Mouse (Mus musculus): ENCODE measurements around the gene Tfcp2. TPM values are rescaled to one million over a fixed set of nuclear protein-coding genes. Genes with fewer than 3 reads are reported as not detected.

Tfcp2 gene
- polyA plus RNA-seq, 1 experiment from 2014 or later, result 40.3 TPM

DNA sequence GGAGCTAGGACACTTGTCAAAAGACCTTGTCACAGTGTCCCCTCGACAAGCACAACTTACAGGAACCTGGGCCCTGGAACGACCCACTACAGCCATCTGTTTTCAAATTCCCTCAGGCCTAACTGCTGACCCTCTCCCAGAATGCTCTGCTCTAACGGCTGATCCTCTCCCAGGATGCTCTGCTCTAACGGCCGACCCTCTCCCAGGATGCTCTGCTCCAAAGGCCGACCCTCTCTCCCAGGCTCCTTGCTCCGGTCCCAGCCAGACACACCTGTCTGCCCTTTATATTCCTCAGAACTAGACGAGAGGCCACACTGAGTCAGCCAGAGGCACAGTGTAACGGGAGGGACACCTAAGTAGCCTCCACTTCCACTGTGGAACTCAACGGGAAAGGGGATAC is 28.3 kb upstream of the Tfcp2 start:
- Histone ChIP-seq H3K4me1 (replicated peaks) (no peaks in the 10 kb centered on the region), H3K27ac (no peak overlapping the region), H3K9ac (no peak overlapping the region), H3K27me3 (no peaks in the 10 kb centered on the region), H3K4me2 (no peak overlapping the region), H3K36me3 (peaks cover 90% of the 10 kb centered on the region), H3K9me3 (no peaks in the 10 kb centered on the region), H3K4me3 (no peak overlapping the region)
- ATAC-seq (ENCODE audit: low FRiP score), result no peak
- 90% methylated on average over 10 of the region's 10 CpGs for WGBS

DNA sequence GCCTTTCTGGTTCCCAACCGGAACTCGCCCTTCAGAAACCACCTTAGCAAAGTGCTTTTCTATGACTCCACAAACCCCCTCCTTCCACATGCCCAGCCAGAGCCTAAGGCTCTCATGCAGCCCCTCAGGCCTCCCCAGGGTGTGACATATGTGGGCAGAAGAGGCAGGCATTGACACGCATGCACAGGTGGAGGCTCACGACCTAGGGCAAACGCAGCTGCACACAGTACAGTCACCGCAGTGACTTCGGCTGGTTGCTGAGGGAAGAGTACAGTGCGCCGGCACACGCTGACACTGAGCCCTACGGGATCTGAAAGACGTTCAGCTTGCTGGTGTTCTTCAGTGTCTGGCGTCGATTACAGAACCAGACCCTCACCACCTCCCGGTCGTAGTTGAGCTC is 26.2 kb upstream of the Tfcp2 start:
- Histone ChIP-seq H3K4me3 (no peak overlapping the region), H3K27ac (no peak overlapping the region), H3K27me3 (no peaks in the 10 kb centered on the region), H3K4me2 (no peak overlapping the region), H3K9ac (no peak overlapping the region), H3K4me1 (replicated peaks) (0 out of 2 replicates have a peak, but pooled peaks cover 9% of the 10 kb centered on the region), H3K36me3 (peaks cover 80% of the 10 kb centered on the region), H3K9me3 (no peaks in the 10 kb centered on the region)
- WGBS, result 89% methylated on average over 16 of the region's 16 CpGs
- ATAC-seq (ENCODE audit: low FRiP score), result no peak

DNA sequence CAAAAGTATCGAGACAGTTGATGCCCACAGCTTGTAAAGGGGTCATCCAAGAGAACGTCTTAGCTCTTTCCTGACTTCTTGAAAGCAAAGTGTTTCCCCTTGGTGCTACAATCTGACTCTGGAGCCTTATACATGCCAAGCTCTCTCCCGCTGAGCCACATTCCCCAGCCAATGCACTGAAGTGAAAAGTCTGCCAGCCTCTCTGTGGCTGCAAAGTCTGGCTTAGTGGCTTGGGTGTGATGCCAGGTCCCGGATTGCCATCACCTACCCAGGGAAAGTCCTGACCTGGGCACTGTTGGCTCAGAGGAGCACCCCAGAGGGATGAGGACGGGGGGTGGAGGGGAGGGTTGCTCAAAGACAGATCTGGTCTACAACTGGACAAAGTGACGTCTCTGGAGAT is 25.0 kb upstream of the Tfcp2 start:
- Histone ChIP-seq H3K9ac (no peak overlapping the region), H3K4me2 (no peak overlapping the region), H3K27ac (no peak overlapping the region), H3K4me3 (no peak overlapping the region), H3K4me1 (replicated peaks) (0 out of 2 replicates have a peak, but pooled peaks cover 9% of the 10 kb centered on the region), H3K27me3 (no peaks in the 10 kb centered on the region), H3K9me3 (no peaks in the 10 kb centered on the region), H3K36me3 (peaks cover 69% of the 10 kb centered on the region)
- no peak for ATAC-seq (ENCODE audit: low FRiP score)
- WGBS, result 90% methylated on average over 6 of the region's 6 CpGs

DNA sequence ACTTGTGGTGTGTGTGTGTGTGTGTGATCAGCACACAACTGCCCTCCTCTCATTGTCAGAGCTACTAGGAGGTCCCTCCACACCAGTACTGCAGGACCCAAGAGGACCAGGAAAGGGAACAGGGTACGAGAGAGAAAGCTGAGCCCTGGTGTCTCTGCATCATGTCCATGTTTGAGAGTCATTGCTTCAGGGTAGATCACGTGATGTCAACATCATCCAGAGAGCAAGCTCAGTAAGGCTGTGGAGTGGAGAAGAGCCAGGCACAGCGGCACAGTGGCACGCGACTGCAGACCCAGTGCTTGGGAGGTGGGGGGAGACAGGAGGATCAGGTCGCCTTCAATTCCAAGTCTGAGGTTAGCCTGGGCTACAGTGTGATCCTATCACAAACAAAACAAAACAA is 24.6 kb upstream of the Tfcp2 start:
- H3K9ac ChIP-seq, result no peak overlapping the region
- no peaks in the 10 kb centered on the region for H3K9me3 ChIP-seq
- no peak overlapping the region for H3K27ac ChIP-seq
- 0 out of 2 replicates have a peak, but pooled peaks cover 9% of the 10 kb centered on the region for H3K4me1 ChIP-seq (replicated peaks)
- H3K27me3 ChIP-seq, result no peaks in the 10 kb centered on the region
- peaks cover 66% of the 10 kb centered on the region for H3K36me3 ChIP-seq
- ATAC-seq (ENCODE audit: low FRiP score), result no peak
- no peak overlapping the region for H3K4me3 ChIP-seq
- H3K4me2 ChIP-seq, result no peak overlapping the region
- WGBS, result 93% methylated on average over 6 of the region's 6 CpGs

DNA sequence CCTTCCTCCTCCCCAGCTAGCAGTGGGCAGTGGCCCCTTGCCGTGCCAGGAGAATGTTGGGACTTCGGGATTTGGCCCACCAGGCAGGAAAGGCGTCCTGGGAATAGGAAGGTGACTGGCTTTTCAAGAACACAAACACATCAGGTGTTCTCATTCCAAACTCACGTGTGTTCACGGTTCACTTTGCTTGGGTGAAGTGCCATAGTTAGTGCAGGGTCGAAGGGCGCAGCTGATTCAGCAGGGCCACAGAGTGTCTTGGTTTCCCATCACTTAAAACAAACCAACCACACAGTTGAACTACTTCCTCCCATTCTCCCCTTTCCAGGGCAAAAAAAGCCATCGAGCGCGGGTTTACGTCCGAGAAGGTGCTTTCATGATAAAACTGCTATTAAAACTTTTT is 23.6 kb upstream of the Tfcp2 start:
- Histone ChIP-seq H3K4me2 (no peak overlapping the region), H3K9me3 (no peaks in the 10 kb centered on the region), H3K4me1 (replicated peaks) (0 out of 2 replicates have a peak, but pooled peaks cover 9% of the 10 kb centered on the region), H3K27me3 (no peaks in the 10 kb centered on the region), H3K36me3 (peaks cover 56% of the 10 kb centered on the region), H3K27ac (no peak overlapping the region), H3K9ac (no peak overlapping the region), H3K4me3 (no peak overlapping the region)
- no peak for ATAC-seq (ENCODE audit: low FRiP score)
- 88% methylated on average over 12 of the region's 12 CpGs for WGBS

DNA sequence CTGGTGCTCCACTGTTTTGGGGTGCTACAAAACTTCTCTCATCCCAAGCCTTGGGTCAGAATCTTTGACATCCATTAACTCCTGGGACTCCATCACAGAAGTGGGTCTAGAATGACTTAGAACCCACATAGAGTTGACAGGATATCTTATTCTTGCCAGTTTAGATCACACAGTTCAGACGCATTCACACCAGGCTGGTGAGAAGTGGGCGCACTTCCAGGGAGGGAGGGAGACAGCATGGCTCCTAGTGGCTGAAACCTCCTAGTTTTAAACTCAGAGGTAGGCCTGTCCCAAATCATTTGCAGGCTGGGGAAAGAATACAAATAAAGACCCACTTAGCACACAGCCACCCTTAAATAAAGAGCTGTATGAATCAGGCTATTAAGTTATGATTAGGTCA is 22.6 kb upstream of the Tfcp2 start:
- peaks cover 46% of the 10 kb centered on the region for H3K36me3 ChIP-seq
- H3K4me3 ChIP-seq, result no peak overlapping the region
- H3K4me2 ChIP-seq, result no peak overlapping the region
- no peak for ATAC-seq (ENCODE audit: low FRiP score)
- WGBS, result 84% methylated on average over 2 of the region's 2 CpGs
- no peak overlapping the region for H3K9ac ChIP-seq
- 0 out of 2 replicates have a peak, but pooled peaks cover 9% of the 10 kb centered on the region for H3K4me1 ChIP-seq (replicated peaks)
- H3K9me3 ChIP-seq, result no peaks in the 10 kb centered on the region
- H3K27ac ChIP-seq, result peak overlapping the region; percentile 1; the same call in 1 of the 2 replicates
- H3K27me3 ChIP-seq, result no peaks in the 10 kb centered on the region

DNA sequence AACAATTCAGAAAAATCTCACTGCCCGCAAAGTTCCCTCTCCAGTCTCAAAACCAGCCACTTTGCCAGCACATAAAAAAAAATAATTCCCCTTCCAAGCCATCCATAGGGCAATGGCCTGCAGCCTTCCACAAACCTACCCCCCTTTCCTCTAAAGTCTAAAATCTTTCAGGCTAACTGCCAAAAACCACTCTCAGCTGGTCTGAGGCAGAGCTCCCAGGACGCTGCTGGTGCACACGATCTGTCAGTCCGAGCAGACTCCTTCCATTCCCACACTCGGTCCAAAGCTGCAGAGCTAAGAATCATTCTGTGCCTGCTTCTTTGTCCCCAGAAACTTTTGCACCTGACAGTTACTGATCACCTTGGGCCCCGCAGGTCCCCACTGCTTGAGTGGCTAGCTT is 22.1 kb upstream of the Tfcp2 start:
- no peak overlapping the region for H3K4me3 ChIP-seq
- no peak overlapping the region for H3K4me2 ChIP-seq
- no peak for ATAC-seq (ENCODE audit: low FRiP score)
- H3K4me1 ChIP-seq (replicated peaks), result 0 out of 2 replicates have a peak, but pooled peaks cover 9% of the 10 kb centered on the region
- H3K36me3 ChIP-seq, result peaks cover 42% of the 10 kb centered on the region
- no peaks in the 10 kb centered on the region for H3K9me3 ChIP-seq
- H3K9ac ChIP-seq, result no peak overlapping the region
- H3K27ac ChIP-seq, result peak overlapping the region; percentile 1; the same call in 1 of the 2 replicates
- no peaks in the 10 kb centered on the region for H3K27me3 ChIP-seq
- 60% methylated on average over 6 of the region's 6 CpGs for WGBS

DNA sequence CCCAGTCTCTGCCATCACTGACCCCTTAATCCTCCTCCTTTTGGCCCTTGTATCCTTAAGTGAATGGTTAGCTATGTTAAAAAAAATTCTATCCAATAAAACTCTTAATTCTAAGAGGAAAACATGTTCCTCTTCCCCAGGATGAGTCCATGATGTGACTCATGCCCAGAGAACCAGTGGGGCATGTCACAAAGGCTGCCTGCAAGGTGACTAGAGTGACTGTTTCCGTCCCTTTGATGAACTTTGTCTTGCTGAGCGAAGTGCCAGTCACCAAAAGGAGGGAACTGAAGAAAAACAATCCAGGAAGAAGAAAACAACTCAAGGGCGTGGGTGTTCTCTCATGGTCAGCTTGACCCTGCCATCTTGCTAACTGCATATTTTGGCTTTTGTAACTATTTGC is 17.4 kb upstream of the Tfcp2 start:
- Histone ChIP-seq H3K4me3 (no peak overlapping the region), H3K27me3 (no peaks in the 10 kb centered on the region)

DNA sequence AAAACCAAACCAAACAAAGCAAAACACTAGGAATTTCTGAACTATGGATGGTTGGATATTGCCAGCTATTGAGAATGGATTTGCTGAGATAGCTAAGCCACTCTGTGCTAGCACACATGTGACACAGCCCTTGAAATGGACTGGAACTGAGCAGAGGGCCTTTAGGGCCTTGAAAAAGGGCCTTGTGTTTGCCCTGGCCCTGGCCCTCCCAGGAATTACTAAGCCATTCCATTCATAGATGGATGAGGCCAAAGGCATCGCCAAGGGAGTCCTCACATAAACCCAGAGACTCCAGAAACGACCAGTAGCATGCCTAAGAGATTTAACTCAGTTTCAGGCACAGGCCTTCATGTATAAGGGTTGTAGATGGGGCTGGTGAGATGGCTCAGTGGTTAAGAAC is 14.7 kb upstream of the Tfcp2 start:
- no peak overlapping the region for H3K9ac ChIP-seq
- 76% methylated on average over 2 of the region's 2 CpGs for WGBS
- no peaks in the 10 kb centered on the region for H3K4me1 ChIP-seq (replicated peaks)
- H3K27ac ChIP-seq, result no peak overlapping the region
- H3K4me3 ChIP-seq, result no peak overlapping the region
- H3K27me3 ChIP-seq, result no peaks in the 10 kb centered on the region
- no peak for ATAC-seq (ENCODE audit: low FRiP score)
- no peaks in the 10 kb centered on the region for H3K36me3 ChIP-seq
- H3K9me3 ChIP-seq, result no peaks in the 10 kb centered on the region
- no peak overlapping the region for H3K4me2 ChIP-seq

More for the DNA sequence above, 17.4 kb upstream of the Tfcp2 start:
- H3K4me2 ChIP-seq, result no peak overlapping the region
- H3K36me3 ChIP-seq, result no peaks in the 10 kb centered on the region
- no peaks in the 10 kb centered on the region for H3K9me3 ChIP-seq
- H3K4me1 ChIP-seq (replicated peaks), result 0 out of 2 replicates have a peak, but pooled peaks cover 8% of the 10 kb centered on the region
- no peak overlapping the region for H3K9ac ChIP-seq
- no peak for ATAC-seq (ENCODE audit: low FRiP score)
- no peak overlapping the region for H3K27ac ChIP-seq
- WGBS, result 78% methylated on average over 3 of the region's 3 CpGs

DNA sequence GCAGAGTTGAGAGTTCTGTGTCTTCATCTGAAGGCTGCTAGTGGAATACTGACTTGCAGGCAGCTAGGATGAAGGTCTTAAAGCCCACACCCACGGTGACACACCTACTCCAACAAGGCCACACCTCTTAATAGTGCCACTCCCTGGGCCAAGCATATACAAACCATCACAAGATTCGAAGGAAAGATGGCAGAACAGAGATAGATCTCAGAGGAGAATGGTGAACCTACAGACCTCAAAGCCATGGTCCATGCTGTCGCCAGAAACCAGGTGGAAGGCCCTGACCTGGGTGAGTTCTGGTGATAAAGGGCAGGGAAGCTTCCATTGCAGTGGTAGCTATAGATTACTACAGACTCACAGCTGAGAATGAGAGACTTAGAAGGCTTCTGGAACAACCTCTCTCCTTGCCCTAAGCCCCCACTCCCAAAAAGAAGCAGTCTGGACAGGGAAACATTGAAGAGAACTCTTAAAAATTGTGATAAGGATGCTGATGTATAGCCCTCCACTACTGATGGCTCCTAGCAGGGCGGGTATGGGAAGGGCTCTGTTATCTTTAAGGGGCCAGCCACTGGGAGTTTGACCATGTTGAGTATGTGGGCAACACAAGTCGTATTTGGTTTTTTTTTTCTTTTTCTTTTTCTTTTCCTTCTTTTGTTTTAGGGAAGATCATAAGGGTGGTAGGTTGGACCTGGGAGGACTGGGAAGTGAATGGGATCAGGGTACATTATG is 6.1 kb upstream of the Tfcp2 start:
- Histone ChIP-seq H3K9ac (no peak overlapping the region), H3K4me2 (no peak overlapping the region), H3K27ac (no peak overlapping the region), H3K4me1 (replicated peaks) (no peaks in the 10 kb centered on the region), H3K9me3 (no peaks in the 10 kb centered on the region), H3K4me3 (no peak overlapping the region), H3K27me3 (no peaks in the 10 kb centered on the region), H3K36me3 (no peaks in the 10 kb centered on the region)
- no peak for ATAC-seq (ENCODE audit: low FRiP score)
- WGBS, result 83% methylated on average over 5 of the region's 5 CpGs

DNA sequence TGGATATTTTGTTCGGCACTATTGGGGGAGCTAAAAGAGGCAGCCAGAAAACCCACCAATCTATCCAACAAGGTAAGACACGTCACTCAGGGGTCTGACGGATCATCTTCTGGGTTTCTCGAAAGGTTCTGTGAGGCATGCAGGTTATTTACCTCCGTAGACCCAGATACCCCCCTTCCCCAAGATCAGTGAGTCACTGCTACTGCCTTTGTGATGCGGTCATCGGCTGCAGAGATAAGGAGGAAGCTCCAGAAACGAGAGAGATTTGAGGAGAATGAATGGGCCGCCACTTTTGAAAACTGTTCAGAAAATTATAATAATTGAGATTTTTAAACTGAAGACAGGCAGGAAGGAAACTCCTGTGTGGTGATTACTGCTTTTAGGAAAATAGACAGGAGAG is 4.6 kb upstream of the Tfcp2 start:
- no peak overlapping the region for H3K9ac ChIP-seq
- no peak for ATAC-seq (ENCODE audit: low FRiP score)
- H3K36me3 ChIP-seq, result no peaks in the 10 kb centered on the region
- H3K27me3 ChIP-seq, result no peaks in the 10 kb centered on the region
- no peaks in the 10 kb centered on the region for H3K9me3 ChIP-seq
- H3K27ac ChIP-seq, result no peak overlapping the region
- no peak overlapping the region for H3K4me3 ChIP-seq
- no peak overlapping the region for H3K4me2 ChIP-seq
- WGBS, result 93% methylated on average over 9 of the region's 9 CpGs
- peaks cover 6% of the 10 kb centered on the region for H3K4me1 ChIP-seq (replicated peaks)

DNA sequence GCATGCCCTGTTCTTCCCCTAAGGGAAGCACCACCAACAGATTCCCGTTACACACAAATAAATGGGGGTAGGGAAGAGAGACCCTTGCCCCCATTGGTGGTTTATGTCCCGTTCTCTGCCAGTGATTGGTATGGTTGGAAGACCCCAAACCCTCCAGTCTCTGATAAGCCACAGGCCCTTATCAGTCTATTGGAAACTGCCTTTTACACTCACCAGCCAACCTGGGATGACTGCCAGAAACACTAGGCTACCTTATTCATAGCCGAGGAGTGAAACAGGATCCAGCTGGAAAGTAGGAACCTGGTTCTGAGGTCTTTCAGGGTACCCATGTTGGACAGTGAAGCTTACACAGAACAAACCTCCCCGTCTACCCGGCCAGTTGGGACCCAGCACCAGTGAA is 4.2 kb upstream of the Tfcp2 start:
- no peak for ATAC-seq (ENCODE audit: low FRiP score)
- Histone ChIP-seq H3K9ac (no peak overlapping the region), H3K36me3 (no peaks in the 10 kb centered on the region), H3K9me3 (no peaks in the 10 kb centered on the region), H3K4me3 (no peak overlapping the region), H3K27me3 (no peaks in the 10 kb centered on the region), H3K4me1 (replicated peaks) (peaks cover 9% of the 10 kb centered on the region), H3K4me2 (no peak overlapping the region), H3K27ac (no peak overlapping the region)
- 90% methylated on average over 5 of the region's 5 CpGs for WGBS

DNA sequence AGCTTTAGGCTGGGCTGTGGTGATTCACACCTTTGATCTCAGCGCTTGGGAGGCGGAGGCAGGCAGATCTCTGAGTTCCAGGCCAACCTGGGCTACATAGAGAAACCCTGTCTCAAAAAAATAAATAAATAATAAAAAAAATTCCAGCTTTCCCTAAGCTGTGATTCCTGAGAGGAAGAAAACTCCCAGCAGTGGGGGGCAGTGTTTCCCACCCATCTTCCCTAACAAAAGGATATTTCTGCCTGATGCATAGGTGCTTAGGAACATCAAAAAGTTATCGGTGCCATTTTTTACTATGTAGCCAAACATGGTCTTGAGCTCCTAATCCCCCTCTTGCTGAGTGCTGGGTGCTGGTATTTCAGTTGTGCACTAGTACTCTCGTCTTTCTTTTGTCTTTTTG is 1.5 kb downstream of the Tfcp2 start:
- Histone ChIP-seq H3K9ac (no peak overlapping the region), H3K4me3 (peak overlapping the region; percentile 90), H3K27me3 (no peaks in the 10 kb centered on the region), H3K36me3 (peaks cover 23% of the 10 kb centered on the region), H3K9me3 (no peaks in the 10 kb centered on the region), H3K27ac (no peak overlapping the region), H3K4me2 (peak overlapping the region; percentile 74), H3K4me1 (replicated peaks) (peaks cover 22% of the 10 kb centered on the region)
- no peak for ATAC-seq (ENCODE audit: low FRiP score)
- 93% methylated on average over 4 of the region's 4 CpGs for WGBS

Data from hindbrain, embryonic 13.5 days (tissue).